Mouse (Mus musculus): ENCODE measurements around the gene Sag.

Sag gene

GRCm38 (mm10) chr1:87852892-87853600 is 49.6 kb downstream of the Sag start, which contains the start of gene Dgkd:
Gene Dgkd, plus strand, starts transcription at chr1:87853287.
- in situ Hi-C loops (cut with MboI, MseI), result loop anchor here (10.0 to 25.0 kb wide), 4 partner anchors 422 to 1148 kb away; partner anchors contain the start of genes Dis3l2 (in 1 of the 2), Hjurp (in 1 of the 2) and Trpm8 (in 1 of the 2)

- in situ Hi-C loops (cut with MboI, MseI), result loop anchor here (10.0 to 25.0 kb wide), 4 partner anchors 421 to 1149 kb away; partner anchors contain the start of genes Dis3l2 (in 1 of the 2), Hjurp (in 1 of the 2) and Trpm8 (in 1 of the 2)
Observed at GRCm38 (mm10) chr1:87853601-87854361, 50.3 kb downstream of the Sag start.

- in situ Hi-C loops (cut with MboI, MseI), result loop anchor here (10.0 to 25.0 kb wide), 4 partner anchors 420 to 1150 kb away; partner anchors contain the start of genes Dis3l2 (in 1 of the 2), Hjurp (in 1 of the 2) and Trpm8 (in 1 of the 2)
Observed at GRCm38 (mm10) chr1:87854411-87854810, 50.9 kb downstream of the Sag start.

DNA sequence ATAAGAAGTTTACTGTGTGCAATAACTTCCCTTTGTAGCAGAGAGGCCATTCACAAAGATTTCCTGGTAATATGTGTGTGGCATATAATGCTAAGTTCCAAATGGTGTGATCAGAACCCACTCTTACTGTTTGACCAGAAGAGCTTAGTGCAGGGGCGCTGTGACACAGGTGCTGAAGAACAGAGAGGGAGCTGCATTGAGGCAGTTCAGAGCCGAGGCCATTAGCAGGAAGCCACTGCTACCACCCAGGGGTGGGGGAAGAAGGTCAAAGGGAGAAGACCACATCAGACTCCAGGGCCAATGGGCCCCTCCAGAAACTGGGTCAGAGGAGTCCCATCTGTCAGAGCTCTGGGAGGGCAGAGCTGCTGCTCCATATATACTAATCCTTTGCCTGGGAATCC is 51.4 kb downstream of the Sag start:
- in situ Hi-C loops (cut with MboI, MseI), result loop anchor here (10.0 to 25.0 kb wide), 4 partner anchors 420 to 1150 kb away; partner anchors contain the start of genes Dis3l2 (in 1 of the 2), Hjurp (in 1 of the 2) and Trpm8 (in 1 of the 2)

DNA sequence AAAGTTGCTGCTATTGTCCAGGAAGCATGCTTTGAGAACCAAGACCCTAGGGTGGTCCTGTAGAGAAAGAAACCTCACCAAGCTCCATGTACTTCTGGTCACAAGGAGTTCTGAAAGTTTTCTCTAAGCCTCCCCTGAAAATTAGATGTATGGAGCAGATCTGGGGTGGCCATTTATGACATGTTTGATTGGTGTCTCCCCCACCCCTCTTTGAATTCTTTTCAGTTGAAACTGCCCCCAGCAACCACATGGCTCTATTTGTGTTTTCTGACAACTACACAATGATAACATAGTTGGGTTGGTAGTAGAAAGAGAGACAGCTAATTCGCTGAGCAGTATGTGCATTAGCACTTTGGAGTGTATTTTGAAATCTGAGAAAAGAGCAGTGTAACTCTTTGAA is 52.0 kb downstream of the Sag start:
- in situ Hi-C loops (cut with MboI, MseI), result loop anchor here (10.0 to 25.0 kb wide), 4 partner anchors 419 to 1151 kb away; partner anchors contain the start of genes Dis3l2 (in 1 of the 2), Hjurp (in 1 of the 2) and Trpm8 (in 1 of the 2)

GRCm38 (mm10) chr1:87856823-87857222 is 53.3 kb downstream of the Sag start:
- in situ Hi-C loops (cut with MboI, MseI), result loop anchor here (10.0 to 25.0 kb wide), 4 partner anchors 418 to 1152 kb away; partner anchors contain the start of genes Dis3l2 (in 1 of the 2), Hjurp (in 1 of the 2) and Trpm8 (in 1 of the 2)

GRCm38 (mm10) chr1:87858031-87858430 is 54.6 kb downstream of the Sag start:
- in situ Hi-C loops (cut with MboI, MseI), result loop anchor here (10.0 to 25.0 kb wide), 4 partner anchors 417 to 1153 kb away; partner anchors contain the start of genes Dis3l2 (in 1 of the 2), Hjurp (in 1 of the 2) and Trpm8 (in 1 of the 2)

- in situ Hi-C loops (cut with MboI, MseI), result loop anchor here (10.0 to 25.0 kb wide), 4 partner anchors 416 to 1154 kb away; partner anchors contain the start of genes Dis3l2 (in 1 of the 2), Hjurp (in 1 of the 2) and Trpm8 (in 1 of the 2)
Observed at GRCm38 (mm10) chr1:87858529-87858928, 55.0 kb downstream of the Sag start.

DNA sequence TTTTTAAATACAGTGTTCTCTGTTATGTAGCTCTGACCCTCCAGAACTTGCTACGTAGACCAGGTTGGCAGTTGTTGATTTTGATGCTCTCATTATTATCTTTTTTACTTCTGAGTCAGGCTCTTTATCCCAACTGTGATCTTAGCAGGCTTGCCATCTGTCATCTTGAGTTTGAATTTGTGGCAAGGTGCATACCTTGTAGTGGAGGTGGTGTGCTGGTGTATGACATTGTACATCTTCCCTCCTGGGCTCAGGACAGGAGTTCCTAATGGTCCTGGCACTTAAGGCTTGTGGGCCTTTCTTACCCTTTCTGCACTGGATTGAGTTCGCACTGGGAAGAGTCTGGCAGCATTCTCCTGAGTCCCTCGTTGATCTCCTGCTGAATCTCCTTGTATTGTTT is 60.1 kb downstream of the Sag start:
- in situ Hi-C loops (cut with MboI, MseI), result loop anchor here in 1 of 2 experiments (25.0 kb wide), 2 partner anchors 724 to 824 kb away; no protein-coding TSS in a partner anchor

DNA sequence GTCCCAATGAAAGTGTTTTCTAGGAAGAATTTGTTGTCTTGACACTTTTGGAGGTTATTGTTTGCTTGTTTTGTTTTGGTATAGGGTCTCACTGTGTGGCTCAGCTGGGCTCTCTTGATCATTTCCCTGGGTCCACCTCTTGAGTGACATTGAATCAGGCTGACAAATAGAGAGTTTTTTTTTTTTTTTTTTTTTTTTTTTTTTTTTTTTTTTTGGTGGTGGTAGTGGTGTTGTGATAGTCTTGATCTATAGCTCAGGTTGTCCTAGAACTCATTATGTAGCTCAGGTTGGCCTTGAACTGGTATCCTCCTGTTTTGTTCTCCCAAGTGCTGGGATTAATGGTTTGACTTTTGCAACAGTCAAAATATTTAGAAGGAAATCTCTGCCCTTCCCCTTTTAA is 61.4 kb downstream of the Sag start:
- in situ Hi-C loops (cut with MboI, MseI), result loop anchor here in 1 of 2 experiments (25.0 kb wide), 2 partner anchors 722 to 822 kb away; no protein-coding TSS in a partner anchor

DNA sequence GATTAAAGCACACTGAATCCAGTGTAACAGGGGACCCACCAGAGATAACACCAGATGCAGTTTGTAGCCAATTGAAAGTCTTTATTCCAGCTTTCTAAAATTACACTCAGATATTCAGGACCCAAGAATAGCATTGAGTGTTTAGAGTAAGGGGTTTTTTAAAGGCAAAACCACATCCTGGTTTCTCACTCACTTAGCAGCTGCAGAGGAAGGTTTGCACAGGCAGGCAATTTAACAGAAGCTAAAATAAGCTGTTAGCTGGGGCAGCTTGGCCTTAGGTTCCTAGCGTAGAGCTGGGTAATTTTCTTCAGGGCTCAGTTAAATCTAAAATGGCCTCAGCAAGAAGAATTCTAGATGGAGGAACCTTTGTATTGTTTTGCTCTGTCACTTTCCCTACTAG is 63.2 kb downstream of the Sag start:
- in situ Hi-C loops (cut with MboI, MseI), result loop anchor here in 1 of 2 experiments (25.0 kb wide), 2 partner anchors 721 to 821 kb away; no protein-coding TSS in a partner anchor

GRCm38 (mm10) chr1:87871546-87871945 is 68.1 kb downstream of the Sag start:
- in situ Hi-C loops (cut with MboI, MseI), result loop anchor here (5.0 to 25.0 kb wide), 3 partner anchors 716 to 1449 kb away; no protein-coding TSS in a partner anchor

- in situ Hi-C loops (cut with MboI, MseI), result loop anchor here (5.0 to 25.0 kb wide), 3 partner anchors 714 to 1451 kb away; no protein-coding TSS in a partner anchor
Observed at GRCm38 (mm10) chr1:87873081-87873480, 69.6 kb downstream of the Sag start.

GRCm38 (mm10) chr1:87876065-87876464 is 72.6 kb downstream of the Sag start:
- in situ Hi-C loops (cut with MboI, MseI), result no loop called here

DNA sequence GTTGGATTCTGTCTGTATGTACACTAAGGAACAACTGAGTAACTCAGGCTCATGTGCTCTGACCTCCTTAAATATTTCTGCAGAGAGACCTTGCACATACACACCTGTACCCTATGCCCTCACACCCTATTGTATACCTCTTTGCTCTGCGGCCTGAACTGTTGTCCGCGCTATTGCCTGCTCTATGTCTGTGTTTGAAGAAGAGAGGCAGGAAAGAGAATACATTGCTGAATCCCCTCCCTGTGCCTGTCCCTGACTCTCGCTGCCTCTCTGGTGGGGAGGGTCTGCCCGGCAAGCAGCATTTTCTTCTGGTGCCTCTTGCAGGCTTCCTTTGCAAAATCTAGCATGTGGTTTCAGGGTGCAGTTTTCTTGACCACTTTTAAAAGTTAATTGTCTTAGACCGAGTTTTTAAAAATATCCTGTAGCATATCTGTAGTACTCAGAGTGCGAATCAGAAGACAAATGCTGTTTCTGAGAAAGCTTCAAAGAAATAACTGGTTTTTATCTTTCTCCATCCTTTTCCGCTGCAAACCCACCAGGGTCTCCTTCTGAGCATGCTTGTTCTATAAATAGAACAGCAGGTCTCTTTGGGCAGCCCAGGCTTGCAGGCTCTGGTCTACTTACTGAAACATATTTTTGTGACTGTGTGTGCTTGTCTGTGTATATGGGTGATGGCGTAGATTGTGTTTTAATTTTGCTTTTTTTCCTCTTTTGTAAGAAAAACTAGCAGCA is 74.2 kb downstream of the Sag start:
- in situ Hi-C loops (cut with MboI, MseI), result no loop called here

- in situ Hi-C loops (cut with MboI, MseI), result no loop called here
Observed at GRCm38 (mm10) chr1:87879034-87879433, 75.6 kb downstream of the Sag start.

- in situ Hi-C loops (cut with MboI, MseI), result loop anchor here in 1 of 2 experiments (5.0 kb wide), 1 partner anchor 32 kb away; no protein-coding TSS in a partner anchor
Observed at GRCm38 (mm10) chr1:87879494-87880325, 76.2 kb downstream of the Sag start.

GRCm38 (mm10) chr1:87880326-87880627 is 76.8 kb downstream of the Sag start:
- in situ Hi-C loops (cut with MboI, MseI), result loop anchor here in 1 of 2 experiments (5.0 kb wide), 1 partner anchor 33 kb away; no protein-coding TSS in a partner anchor

DNA sequence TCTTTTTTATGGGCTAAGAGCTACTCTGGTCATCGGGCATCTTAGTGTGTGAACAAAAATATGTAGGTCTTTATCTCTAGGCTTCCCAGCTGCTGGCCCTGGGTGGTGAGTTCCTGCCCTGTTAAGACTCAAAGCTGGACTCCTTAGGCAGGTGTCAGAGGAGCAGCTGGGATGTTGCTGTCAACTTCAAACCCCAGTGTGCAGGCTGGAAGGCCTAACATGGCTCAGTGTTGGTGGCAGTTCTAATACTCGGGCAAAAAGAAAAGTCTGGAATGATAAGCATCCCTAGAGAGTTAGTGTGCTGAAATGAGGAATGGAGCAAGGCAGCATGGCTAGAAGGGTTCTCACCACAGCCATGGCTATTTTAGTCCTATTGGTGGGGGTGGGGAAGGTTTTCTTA is 77.4 kb downstream of the Sag start:
- in situ Hi-C loops (cut with MboI, MseI), result loop anchor here in 1 of 2 experiments (5.0 kb wide), 1 partner anchor 34 kb away; no protein-coding TSS in a partner anchor
